Mouse (Mus musculus) liver, embryonic 14.5 days (tissue): ENCODE measurements around the gene Ralgps1. TPM values are rescaled to one million over a fixed set of nuclear protein-coding genes. Genes with fewer than 3 reads are reported as not detected.
"Not testable (repeated sequence)": the region's sequence is repeated elsewhere in the genome, so short reads cannot be mapped to it uniquely, and the experiment has no call there.

Experiments used
- ATAC-seq: fragments of 200-750 bp; cut with Nextera tagmentation; 2 replicates; pipeline ENCODE4 v1.8.0; 2017; ENCODE audit warnings: moderate number of reproducible peaks, mild to moderate bottlenecking, moderate library complexity; ENCODE audit not compliant: insufficient read depth
- DNase-seq, 3 experiments: peaks; one replicate each; pipeline ENCODE4 v3.0.0-alpha.2; 2012 to 2013; ENCODE audit warnings: low read depth in 3 of 3, low spot score in 3 of 3
- H3K27ac ChIP-seq: fragments of 300-500 bp; sonication (generic); 2 replicates; pipeline ENCODE4 v1.5.1; 2014; ENCODE audit warnings: moderate library complexity, mild to moderate bottlenecking, control low read depth, inconsistent platforms
- H3K27me3 ChIP-seq: fragments of 300-500 bp; sonication (generic); 2 replicates; pipeline ENCODE4 v1.6.1; 2014; ENCODE audit warnings: mild to moderate bottlenecking, low read length, moderate library complexity; ENCODE audit not compliant: control insufficient read depth, insufficient read depth
- H3K36me3 ChIP-seq: fragments of 300-500 bp; sonication (generic); replicated peaks from 2 replicates; pipeline ENCODE4 v1.6.1; 2014; ENCODE audit warnings: low read depth; ENCODE audit not compliant: control insufficient read depth, insufficient read depth
- H3K4me1 ChIP-seq, 2 experiments: fragments of 200-500 bp in 1 of 2; fragments of 300-500 bp in 1 of 2; sonication (generic) in 1 of 2; replicated peaks; 2 replicates each; pipeline ENCODE4 v1.6.1; 2012 to 2014; ENCODE audit warnings: antibody characterized with exemption in 1 of 2, inconsistent platforms in 1 of 2, low read length in 1 of 2; ENCODE audit not compliant: control insufficient read depth in 2 of 2, insufficient read depth in 2 of 2
- H3K4me2 ChIP-seq: fragments of 300-500 bp; sonication (generic); 2 replicates; pipeline ENCODE4 v1.6.1; 2014; ENCODE audit warnings: low read depth, mild to moderate bottlenecking, control low read depth, moderate library complexity
- H3K4me3 ChIP-seq, 2 experiments: fragments of 200-500 bp in 1 of 2; fragments of 300-500 bp in 1 of 2; sonication (generic) in 1 of 2; 2 replicates each; pipeline ENCODE4 v1.5.1; 2012 to 2014; ENCODE audit warnings: low read depth in 2 of 2, low read length in 2 of 2, mild to moderate bottlenecking in 2 of 2, control low read depth in 1 of 2, inconsistent platforms in 1 of 2, moderate library complexity in 1 of 2; ENCODE audit not compliant: insufficient read depth in 1 of 2
- H3K9ac ChIP-seq: fragments of 300-500 bp; sonication (generic); replicated peaks from 2 replicates; pipeline ENCODE4 v1.6.1; 2014; ENCODE audit warnings: mild to moderate bottlenecking, control low read depth, moderate library complexity
- H3K9me3 ChIP-seq: fragments of 300-500 bp; sonication (generic); 2 replicates; pipeline ENCODE4 v1.6.1; 2016; ENCODE audit warnings: low read length, mixed read lengths; ENCODE audit not compliant: control insufficient read depth
- CTCF ChIP-seq: IDR thresholded peaks from 2 replicates; pipeline ENCODE4 v1.5.1; 2016; ENCODE audit warnings: antibody characterized with exemption, low read depth, control low read depth
- EP300 ChIP-seq: IDR thresholded peaks from 2 replicates; pipeline ENCODE4 v1.6.1; 2016; ENCODE audit warnings: antibody characterized with exemption, low read depth
- WGBS: fragments of 180-500 bp; shearing (Covaris S2); extraction: QIAGEN DNeasy Blood & Tissue Kit; methylation state at CpG from one replicate; pipeline ENCODE4 v1.1.7; 2014; ENCODE audit not compliant: insufficient replicate concordance; 5-methylcytosine and 5-hydroxymethylcytosine counted together
- polyA plus RNA-seq, 2 experiments: library from polyadenylated mRNA; depleted of rRNA in 1 of 2; stranded (reverse) in 1 of 2; unstranded in 1 of 2; fragments of >200 nt; fragmentation: Nextera tagmentation in 1 of 2; extraction: Ambion mirVana in 1 of 2; gene quantifications; 2 replicates each; pipeline versions ENCODE4 v1.2.1 to v1.2.3; 2012 to 2014

Gene Ralgps1
- polyA plus RNA-seq, 2 experiments = 0.58 to 0.71 TPM

DNA sequence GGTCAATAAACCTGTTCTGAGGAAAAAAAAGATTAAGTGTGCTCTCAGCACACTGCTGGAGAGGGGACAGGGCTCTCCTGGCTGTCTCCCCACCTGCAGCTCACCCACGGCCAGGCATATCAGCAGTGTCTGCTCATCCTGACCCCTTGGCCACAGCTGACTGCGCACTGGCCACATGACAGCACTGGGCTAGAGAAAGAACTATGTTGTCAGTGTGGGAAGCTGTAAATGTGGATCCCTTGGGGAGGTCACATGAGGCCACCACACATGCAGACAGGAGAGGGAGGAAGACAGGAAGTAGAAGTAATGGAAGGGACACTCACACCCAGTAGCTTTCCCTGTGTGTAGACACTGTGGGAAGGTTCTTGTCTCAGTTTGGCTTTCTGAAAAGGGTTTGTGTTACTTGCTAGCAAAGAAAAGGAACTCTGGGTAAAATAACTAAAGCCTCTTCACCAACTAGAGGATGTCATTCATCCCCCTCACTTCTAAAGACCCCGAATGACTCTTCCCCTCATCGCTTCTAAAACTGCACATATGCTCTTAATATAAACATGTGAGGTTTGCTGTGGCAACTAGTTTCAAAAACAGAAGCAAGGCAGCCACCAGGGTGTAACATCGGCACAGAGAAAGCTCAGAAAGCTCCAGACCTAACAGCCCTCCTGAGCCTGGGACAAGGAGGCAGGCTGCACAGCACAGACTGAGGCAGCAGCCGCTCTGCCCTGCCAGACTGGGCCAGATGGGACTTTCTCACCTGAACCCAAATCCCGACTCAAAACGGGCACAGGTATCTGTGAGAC is 47.3 kb downstream of the Ralgps1 start:
- Histone ChIP-seq H3K9ac (no peak overlapping the region), H3K9me3 (no peaks in the 10 kb centered on the region), H3K4me2 (no peak overlapping the region), H3K4me3 (no peak overlapping the region), H3K27me3 (no peaks in the 10 kb centered on the region), H3K4me1 (0 out of 4 replicates have a peak, but pooled peaks cover 0 to 2% of the 10 kb centered on the region in 2 experiments), H3K36me3 (no peaks in the 10 kb centered on the region), H3K27ac (no peak overlapping the region)
- 67% methylated on average over 8 of the region's 8 CpGs for WGBS
- DNase-seq (no peak), ATAC-seq (no peak)
- TF ChIP-seq EP300 (no peak), CTCF (no peak)

DNA sequence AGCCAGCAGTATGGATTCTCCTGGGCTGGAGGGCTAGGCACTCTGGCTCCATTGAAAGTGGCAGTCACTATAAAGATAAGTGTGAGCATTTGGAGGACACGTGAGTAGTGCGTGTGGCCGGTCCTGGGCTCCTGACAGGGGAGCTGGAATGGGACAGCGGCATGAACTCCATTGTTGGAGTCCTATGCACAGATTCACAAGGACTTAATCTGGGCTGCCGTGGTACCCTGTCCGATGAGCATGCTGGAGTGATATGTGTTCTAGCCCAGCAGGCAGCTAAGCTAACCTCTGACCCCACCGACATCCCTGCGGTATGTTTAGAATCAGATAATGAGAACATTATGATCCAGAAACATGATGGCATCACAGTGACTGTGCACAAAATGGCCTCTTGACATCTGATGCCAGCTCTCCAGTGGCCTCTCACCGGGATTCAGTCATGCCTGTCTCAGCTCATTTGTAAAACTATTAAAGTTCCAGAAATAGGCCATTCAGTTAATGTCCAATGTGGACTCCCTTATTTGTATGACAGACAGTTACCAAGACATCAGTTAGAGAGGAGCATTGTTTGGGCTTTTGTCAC is 48.2 kb downstream of the Ralgps1 start:
- H3K36me3 ChIP-seq, H3K9me3 ChIP-seq, H3K4me3 ChIP-seq, ATAC-seq, H3K4me2 ChIP-seq, DNase-seq, H3K27ac ChIP-seq, H3K4me1 ChIP-seq, H3K9ac ChIP-seq, H3K27me3 ChIP-seq: not testable (repeated sequence)
- WGBS = 76% methylated on average over 9 of the region's 9 CpGs

DNA sequence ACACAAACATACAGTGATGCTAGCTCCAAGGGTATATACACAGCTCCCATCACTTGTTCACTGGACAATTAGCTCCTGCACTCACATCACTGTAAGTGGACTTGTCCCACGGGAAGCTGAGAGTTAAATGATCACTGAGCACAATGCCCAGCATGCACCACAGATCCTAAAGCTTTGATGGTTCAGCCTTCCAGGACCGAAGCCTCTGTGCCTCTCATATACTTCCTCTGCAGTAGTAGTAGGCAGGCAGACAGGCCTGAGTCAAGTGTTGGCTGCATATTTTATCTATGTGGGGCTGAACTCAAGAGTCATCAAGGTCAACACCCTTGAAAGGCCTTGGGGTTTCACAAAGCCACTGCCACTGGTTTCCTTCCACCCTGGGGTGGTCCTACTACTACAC is 49.6 kb downstream of the Ralgps1 start:
- H3K4me2 ChIP-seq = no peak overlapping the region
- 47% methylated on average over 2 of the region's 2 CpGs for WGBS
- H3K36me3 ChIP-seq = no peaks in the 10 kb centered on the region
- ATAC-seq = no peak
- H3K27ac ChIP-seq = no peak overlapping the region
- no peaks in the 10 kb centered on the region for H3K27me3 ChIP-seq
- no peak overlapping the region for H3K4me3 ChIP-seq
- no peaks in the 10 kb centered on the region for H3K9me3 ChIP-seq
- TF ChIP-seq EP300 (no peak), CTCF (no peak)
- no peaks in the 10 kb centered on the region for H3K4me1 ChIP-seq
- no peak overlapping the region for H3K9ac ChIP-seq
- no peak for DNase-seq

DNA sequence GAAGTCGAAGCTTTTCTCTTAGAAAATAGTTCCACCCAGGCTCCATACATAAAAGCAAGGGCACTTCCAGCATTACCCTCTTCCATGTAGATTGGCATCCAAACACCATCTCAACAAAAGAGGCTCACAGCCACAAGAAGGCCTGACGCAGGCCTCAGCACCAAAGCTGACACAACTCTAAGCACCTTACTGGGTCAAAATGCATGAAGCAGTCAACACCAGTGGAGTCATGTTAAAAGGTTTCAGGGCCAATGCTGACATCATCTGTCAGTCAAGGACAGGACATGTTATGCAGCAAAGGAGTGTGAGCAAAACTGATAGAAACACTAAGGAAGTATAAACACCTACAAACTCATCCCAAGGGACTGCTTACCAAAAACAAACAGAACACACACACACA is 50.3 kb downstream of the Ralgps1 start:
- 54% methylated on average over 2 of the region's 2 CpGs for WGBS

DNA sequence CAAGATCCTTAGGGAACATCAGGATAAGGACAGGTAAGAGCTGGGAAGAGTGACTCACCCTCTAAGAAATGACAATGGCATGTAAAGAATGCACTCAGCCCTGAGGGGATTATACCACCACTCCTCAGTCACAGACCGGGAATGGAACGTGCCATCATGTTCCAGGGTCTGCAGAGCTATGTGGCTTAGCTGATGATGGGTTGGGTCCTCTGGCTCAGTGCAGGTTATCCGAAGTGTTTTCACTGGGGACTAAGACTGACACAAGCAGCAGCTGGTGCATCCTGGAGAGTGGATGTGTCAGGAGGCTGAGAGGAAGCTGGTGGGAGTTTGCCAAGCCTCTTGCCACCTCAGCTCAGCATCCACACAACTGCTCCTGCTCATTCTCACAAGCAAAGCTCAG is 50.7 kb downstream of the Ralgps1 start:
- no peak overlapping the region for H3K4me2 ChIP-seq
- H3K36me3 ChIP-seq = no peaks in the 10 kb centered on the region
- no peak for TF ChIP-seq CTCF
- no peak for TF ChIP-seq EP300
- H3K9ac ChIP-seq = no peak overlapping the region
- DNase-seq (no peak), ATAC-seq (no peak)
- 66% methylated on average over 3 of the region's 3 CpGs for WGBS
- H3K4me1 ChIP-seq = no peaks in the 10 kb centered on the region
- no peaks in the 10 kb centered on the region for H3K27me3 ChIP-seq
- H3K27ac ChIP-seq = no peak overlapping the region
- H3K4me3 ChIP-seq = no peak overlapping the region
- H3K9me3 ChIP-seq = no peaks in the 10 kb centered on the region

More for the DNA sequence above, 50.3 kb downstream of the Ralgps1 start:
- Histone ChIP-seq H3K27me3 (no peaks in the 10 kb centered on the region), H3K4me1 (no peaks in the 10 kb centered on the region), H3K9ac (no peak overlapping the region), H3K4me3 (no peak overlapping the region), H3K36me3 (no peaks in the 10 kb centered on the region), H3K9me3 (no peaks in the 10 kb centered on the region), H3K27ac (no peak overlapping the region), H3K4me2 (no peak overlapping the region)
- TF ChIP-seq EP300 (no peak), CTCF (no peak)
- ATAC-seq = no peak
- DNase-seq = no peak
